Mouse (Mus musculus) left cerebral cortex, postnatal 10 days (tissue): ENCODE results near the gene Hmcn2. TPM values are rescaled to one million over a fixed set of nuclear protein-coding genes. Genes with fewer than 3 reads are reported as not detected.

ENCODE experiments used
- DNase-seq, 2 experiments: peaks; one replicate each; pipeline ENCODE4 v3.0.0; 2021 to 2022; ENCODE audit warnings: low spot score in 2 of 2, mixed read lengths in 1 of 2; ENCODE audit errors: extremely low spot score in 1 of 2
- intact Hi-C: fragments of 180-260 bp; cut with DNase I; formaldehyde crosslinking; loops from one replicate; pipeline ENCODE4 v1.15.1; 2025
- total RNA-seq, 2 experiments: library from RNA; stranded (reverse); gene quantifications; 2 replicates each; pipeline ENCODE4 v1.2.3; 2021

Hmcn2 gene
- total RNA-seq, 2 experiments from 2014 or later, result 0.22 to 0.39 TPM

GRCm38 (mm10) chr2:31467457-31467856, 153.2 kb downstream of the Hmcn2 start:
- intact Hi-C loops, result no loop called here
- DNase-seq, result no peak

GRCm38 (mm10) chr2:31468857-31469256, 154.6 kb downstream of the Hmcn2 start:
- DNase-seq, result no peak
- intact Hi-C loops, result no loop called here

GRCm38 (mm10) chr2:31469480-31469879, 155.3 kb downstream of the Hmcn2 start:
- no peak for DNase-seq
- intact Hi-C loops, result no loop called here

GRCm38 (mm10) chr2:31469931-31470682, 155.9 kb downstream of the Hmcn2 start, which contains the start of gene Ass1:
Ass1 (plus strand) TSS chr2:31470207.
- peak; percentile 25 to 79 for DNase-seq
- intact Hi-C loops, result no loop called here

- peak in 1 of 2 experiments; percentile 33 for DNase-seq
- intact Hi-C loops, result no loop called here
These were observed 156.6 kb downstream of the Hmcn2 start for GRCm38 (mm10) chr2:31470683-31471385.

GRCm38 (mm10) chr2:31471611-31472010, 157.4 kb downstream of the Hmcn2 start:
- DNase-seq, result peak in 1 of 2 experiments; percentile 23
- intact Hi-C loops, result no loop called here

- intact Hi-C loops, result no loop called here
These were observed 158.3 kb downstream of the Hmcn2 start for GRCm38 (mm10) chr2:31472406-31473065.

GRCm38 (mm10) chr2:31473941-31474340, 159.7 kb downstream of the Hmcn2 start:
- intact Hi-C loops, result no loop called here
- no peak for DNase-seq

More at GRCm38 (mm10) chr2:31472406-31473065, 158.3 kb downstream of the Hmcn2 start:
- peak in 1 of 2 experiments; percentile 51 for DNase-seq

- intact Hi-C loops, result no loop called here
- DNase-seq, result peak in 1 of 2 experiments; percentile 24
These were observed 160.5 kb downstream of the Hmcn2 start for GRCm38 (mm10) chr2:31474686-31475085.

- intact Hi-C loops, result no loop called here
- no peak for DNase-seq
These were observed 162.0 kb downstream of the Hmcn2 start for GRCm38 (mm10) chr2:31476107-31476820.

GRCm38 (mm10) chr2:31477234-31478161, 163.3 kb downstream of the Hmcn2 start:
- intact Hi-C loops, result no loop called here
- no peak for DNase-seq

GRCm38 (mm10) chr2:31482914-31483575, 168.8 kb downstream of the Hmcn2 start:
- intact Hi-C loops, result loop anchor here (1.0 to 5.0 kb wide), 3 partner anchors 172 to 304 kb away; partner anchors contain the start of gene Exosc2
- DNase-seq, result peak; percentile 86 to 89

- intact Hi-C loops, result loop anchor here (5.0 kb wide), 2 partner anchors 188 to 303 kb away; partner anchors contain the start of gene Exosc2
- peak; percentile 21 to 86 for DNase-seq
These were observed 170.0 kb downstream of the Hmcn2 start for GRCm38 (mm10) chr2:31484187-31484586.

GRCm38 (mm10) chr2:31489166-31489565, 175.0 kb downstream of the Hmcn2 start:
- no peak for DNase-seq
- intact Hi-C loops, result no loop called here

- intact Hi-C loops, result no loop called here
These were observed 176.3 kb downstream of the Hmcn2 start for GRCm38 (mm10) chr2:31490556-31490955.

GRCm38 (mm10) chr2:31492308-31492707, 178.1 kb downstream of the Hmcn2 start:
- DNase-seq, result no peak
- intact Hi-C loops, result no loop called here

More at GRCm38 (mm10) chr2:31490556-31490955, 176.3 kb downstream of the Hmcn2 start:
- DNase-seq, result no peak

GRCm38 (mm10) chr2:31493243-31493642, 179.0 kb downstream of the Hmcn2 start:
- intact Hi-C loops, result no loop called here
- DNase-seq, result no peak
